Mouse (Mus musculus) right cerebral cortex, postnatal 10 days (tissue): ENCODE results near the gene Rpl31.

ENCODE experiments used
- DNase-seq, 2 experiments: peaks; one replicate each; pipeline ENCODE4 v3.0.0; 2021; ENCODE audit warnings: low spot score in 2 of 2

Gene Rpl31

GRCm38 (mm10) chr1:39365562-39365961, 2.1 kb upstream of the Rpl31 start:
- DNase-seq, result no peak

GRCm38 (mm10) chr1:39367045-39367444, 597 bp upstream of the Rpl31 start:
- peak in 1 of 2 experiments; percentile 42 for DNase-seq

GRCm38 (mm10) chr1:39368267-39368841, 712 bp downstream of the Rpl31 start:
- DNase-seq, result peak in 1 of 2 experiments; percentile 55

GRCm38 (mm10) chr1:39370431-39370830, 2.8 kb downstream of the Rpl31 start:
- DNase-seq, result no peak

GRCm38 (mm10) chr1:39372220-39372843, 4.7 kb downstream of the Rpl31 start:
- DNase-seq, result peak in 1 of 2 experiments; percentile 19

GRCm38 (mm10) chr1:39373378-39373777, 5.7 kb downstream of the Rpl31 start:
- DNase-seq, result peak in 1 of 2 experiments; percentile 14

GRCm38 (mm10) chr1:39374231-39374809, 6.7 kb downstream of the Rpl31 start:
- DNase-seq, result peak in 1 of 2 experiments; percentile 16

GRCm38 (mm10) chr1:39376121-39376520, 8.5 kb downstream of the Rpl31 start:
- DNase-seq, result no peak

- no peak for DNase-seq
Measured at GRCm38 (mm10) chr1:39376726-39377240, 9.1 kb downstream of the Rpl31 start.

- DNase-seq, result no peak
Measured at GRCm38 (mm10) chr1:39378540-39378939, 10.9 kb downstream of the Rpl31 start.

- no peak for DNase-seq
Measured at GRCm38 (mm10) chr1:39379021-39379420, 11.4 kb downstream of the Rpl31 start.

GRCm38 (mm10) chr1:39381017-39381416, 13.4 kb downstream of the Rpl31 start:
- DNase-seq, result no peak

- no peak for DNase-seq
Measured at GRCm38 (mm10) chr1:39384914-39385313, 17.3 kb downstream of the Rpl31 start.

GRCm38 (mm10) chr1:39386456-39386855, 18.8 kb downstream of the Rpl31 start:
- no peak for DNase-seq

GRCm38 (mm10) chr1:39387497-39387896, 19.9 kb downstream of the Rpl31 start:
- peak; percentile 47 to 64 for DNase-seq

GRCm38 (mm10) chr1:39388163-39388562, 20.5 kb downstream of the Rpl31 start:
- DNase-seq, result no peak

GRCm38 (mm10) chr1:39389338-39389737, 21.7 kb downstream of the Rpl31 start:
- no peak for DNase-seq

- no peak for DNase-seq
Measured at GRCm38 (mm10) chr1:39391652-39392051, 24.0 kb downstream of the Rpl31 start.

GRCm38 (mm10) chr1:39392189-39392588, 24.5 kb downstream of the Rpl31 start:
- DNase-seq, result peak; percentile 75 to 85

- no peak for DNase-seq
Measured at GRCm38 (mm10) chr1:39393217-39393867, 25.7 kb downstream of the Rpl31 start.

GRCm38 (mm10) chr1:39394096-39394495, 26.5 kb downstream of the Rpl31 start:
- no peak for DNase-seq

- DNase-seq, result no peak
Measured at GRCm38 (mm10) chr1:39394650-39395049, 27.0 kb downstream of the Rpl31 start.
